Mouse (Mus musculus) macrophage (primary cell): ENCODE measurements around the gene Osbpl10. TPM values are rescaled to one million over a fixed set of nuclear protein-coding genes. Genes with fewer than 3 reads are reported as not detected.

ENCODE experiments used
- H3K27ac ChIP-seq: fragments of 350-480 bp; formaldehyde crosslinking; 2 replicates; pipeline ENCODE4 v1.9.0; 2021
- H3K36me3 ChIP-seq: fragments of 350-480 bp; formaldehyde crosslinking; 2 replicates; pipeline ENCODE4 v1.9.0; 2021; ENCODE audit errors: inconsistent target
- H3K4me3 ChIP-seq: fragments of 350-480 bp; formaldehyde crosslinking; 2 replicates; pipeline ENCODE4 v1.9.0; 2021; ENCODE audit errors: inconsistent target
- H3K79me2 ChIP-seq: fragments of 350-480 bp; formaldehyde crosslinking; 2 replicates; pipeline ENCODE4 v1.9.0; 2021; ENCODE audit errors: inconsistent target
- WGBS: methylation state at CpG from one replicate; pipeline ENCODE4 v1.1.7; 2026; ENCODE audit warnings: inconsistent platforms; ENCODE audit not compliant: missing documents; 5-methylcytosine and 5-hydroxymethylcytosine counted together
- polyA plus RNA-seq: library from polyadenylated mRNA; stranded (reverse); fragments of 250-400 nt; gene quantifications from 3 replicates; pipeline ENCODE4 v1.2.4, GENCODE M21; 2018; ENCODE audit warnings: inconsistent platforms

The Osbpl10 gene
- polyA plus RNA-seq, 1 experiment from 2014 or later: not detected

- Histone ChIP-seq H3K4me3 (no peak overlapping the region), H3K36me3 (peaks cover 32% of the 10 kb centered on the region; the same call in 1 of the 2 replicates), H3K27ac (no peak overlapping the region), H3K79me2 (peaks cover 57% of the 10 kb centered on the region)
- WGBS: 86% methylated on average over 1 of the region's 1 CpGs
These were observed 300.3 kb downstream of the Osbpl10 start for GRCm38 (mm10) chr9:115278641-115279040.

Other genes starting within 250 kb of the Osbpl10 start
- 61.4 to 121 TPM (median 79.5 TPM) in 3 replicates for gene Cmtm6, start 247.5 kb upstream of the Osbpl10 start, polyA plus RNA-seq
- gene Cmtm7, start 196.7 kb upstream of the Osbpl10 start, polyA plus RNA-seq: 47.8 to 121 TPM (median 101 TPM) in 3 replicates
- 0.99 to 2.2 TPM (median 1.2 TPM) in 3 replicates for gene Cmtm8, start 134.4 kb upstream of the Osbpl10 start, polyA plus RNA-seq
- 19.9 to 26.2 TPM (median 23.2 TPM) in 3 replicates for gene Gpd1l, start 44.6 kb upstream of the Osbpl10 start, polyA plus RNA-seq
- 4.7 to 64.4 TPM (median 33.9 TPM) in 3 replicates for gene Rps27rt, start 4.2 kb downstream of the Osbpl10 start, polyA plus RNA-seq